Mouse (Mus musculus) ES-E14 (cell line): ENCODE results near the gene Uimc1.

ENCODE experiments used
- MAFK ChIP-seq: IDR thresholded peaks from 2 replicates; pipeline ENCODE4 v1.6.1; 2014; ENCODE audit warnings: mild to moderate bottlenecking, low read depth, low read length, inconsistent platforms; ENCODE audit not compliant: insufficient read depth
- ZNF384 ChIP-seq: IDR thresholded peaks from 2 replicates; pipeline ENCODE4 v1.6.1; 2012; ENCODE audit warnings: low read depth, low read length, inconsistent platforms

DNA sequence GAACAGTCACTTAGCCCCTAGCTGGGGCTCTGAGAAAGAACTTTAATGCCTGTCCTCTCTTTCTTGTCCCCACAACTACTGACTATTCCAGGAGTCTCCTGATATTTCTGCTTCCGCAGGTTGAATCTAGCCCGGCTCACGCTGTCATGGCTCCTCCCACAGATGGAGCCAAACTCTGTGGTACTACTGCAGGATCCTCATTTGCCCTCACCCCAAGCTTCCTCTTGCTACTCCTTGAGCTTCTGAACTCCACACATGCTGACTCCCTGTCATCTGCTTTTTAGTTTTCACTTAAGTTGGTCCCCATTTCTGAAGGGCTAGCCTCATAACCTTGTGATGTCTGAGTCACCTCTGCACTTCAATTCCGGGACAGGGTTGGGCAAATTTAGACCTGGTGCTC lies 80.0 kb downstream of the Uimc1 start:
- TF ChIP-seq ZNF384 (no peak), MAFK (no peak)
